Mouse (Mus musculus): ENCODE measurements around the gene Zscan22. TPM values are rescaled to one million over a fixed set of nuclear protein-coding genes. Genes with fewer than 3 reads are reported as not detected.
A peak's percentile ranks its signal among the peaks of the same experiment; 100 is the strongest.
"Not testable (repeated sequence)": the region's sequence is repeated elsewhere in the genome, so short reads cannot be mapped to it uniquely, and the experiment has no call there.

Zscan22 gene
- polyA plus RNA-seq, 1 experiment from 2014 or later, result 19.9 TPM

GRCm38 (mm10) chr7:12909498-12909962 is 11.9 kb downstream of the Zscan22 start:
- Histone ChIP-seq H3K9me3 (replicated peaks) (no peaks in the 10 kb centered on the region), H3K4me3 (replicated peaks) (peak overlapping the region; percentile 58), H3K27me3 (no peaks in the 10 kb centered on the region), H3K4me2 (peak overlapping the region; percentile 60), H3K27ac (peak overlapping the region; percentile 97), H3K9ac (peak overlapping the region; percentile 65; the same call in 1 of the 2 replicates), H3K36me3 (peaks cover 48% of the 10 kb centered on the region), H3K4me1 (peaks cover 5% of the 10 kb centered on the region)
- ATAC-seq (replicated peaks; ENCODE audit: low FRiP score), result peak; percentile 69
- WGBS, result 43% methylated on average over 7 of the region's 7 CpGs

DNA sequence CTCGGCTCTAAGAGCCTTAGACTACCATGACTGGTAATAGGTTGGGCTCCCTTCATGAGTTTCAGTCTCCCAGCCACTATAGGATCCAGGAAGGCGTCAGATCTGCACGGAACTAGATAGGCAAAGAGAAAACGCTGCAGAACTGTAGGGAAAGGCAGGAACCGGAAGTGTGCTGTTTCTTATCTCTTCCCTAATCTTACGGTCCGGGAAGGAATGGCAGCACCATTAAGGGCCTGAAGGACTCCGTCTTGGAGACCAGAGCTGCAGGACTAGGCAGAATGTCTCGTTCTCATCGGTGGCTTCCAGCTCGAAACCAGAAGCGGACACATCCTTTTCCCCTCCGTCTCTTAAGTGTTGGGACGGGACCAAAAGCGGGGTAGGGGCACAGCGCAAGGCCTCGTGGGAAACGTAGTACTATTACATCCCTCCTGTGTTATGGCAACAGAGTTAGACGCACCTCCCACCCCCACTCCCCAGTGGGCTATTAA is 12.6 kb downstream of the Zscan22 start:
- H3K27ac ChIP-seq, result peak overlapping the region; percentile 97
- peaks cover 41% of the 10 kb centered on the region for H3K36me3 ChIP-seq
- ATAC-seq (replicated peaks; ENCODE audit: low FRiP score), result peak; percentile 83
- H3K4me3 ChIP-seq (replicated peaks), result peak overlapping the region; percentile 58
- peaks cover 5% of the 10 kb centered on the region for H3K4me1 ChIP-seq
- H3K27me3 ChIP-seq, result no peaks in the 10 kb centered on the region
- H3K4me2 ChIP-seq, result peak overlapping the region; percentile 60
- 6% methylated on average over 19 of the region's 19 CpGs for WGBS
- peak overlapping the region; percentile 65 for H3K9ac ChIP-seq
- no peaks in the 10 kb centered on the region for H3K9me3 ChIP-seq (replicated peaks)

DNA sequence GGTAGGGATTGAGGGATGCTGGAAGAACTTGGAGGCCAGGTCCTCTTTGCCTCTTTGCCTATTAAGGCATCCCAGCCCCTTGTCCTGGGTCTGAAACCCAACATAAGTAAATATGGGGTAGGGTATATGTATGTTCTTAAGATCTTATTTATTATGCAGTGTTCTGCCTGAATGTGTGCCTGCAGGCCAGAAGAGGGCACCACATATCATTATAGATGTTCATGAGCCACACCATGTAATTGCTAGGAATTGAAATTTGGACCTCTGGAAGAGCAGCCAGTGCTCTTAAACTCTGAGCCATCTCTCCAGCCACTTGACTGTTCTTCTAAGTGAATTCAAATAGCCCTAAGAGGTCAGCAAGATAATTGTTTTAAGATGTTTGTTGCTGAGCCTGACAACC is 15.9 kb downstream of the Zscan22 start:
- H3K4me2 ChIP-seq, result no peak overlapping the region
- no peak overlapping the region for H3K4me3 ChIP-seq (replicated peaks)

GRCm38 (mm10) chr7:12920495-12920894 is 22.9 kb downstream of the Zscan22 start:
- Histone ChIP-seq H3K4me1 (peaks cover 24% of the 10 kb centered on the region), H3K36me3 (peaks cover 26% of the 10 kb centered on the region)
- H3K4me2 ChIP-seq; H3K27ac ChIP-seq; ATAC-seq (replicated peaks; ENCODE audit: low FRiP score); H3K4me3 ChIP-seq (replicated peaks); H3K9ac ChIP-seq; H3K9me3 ChIP-seq (replicated peaks); H3K27me3 ChIP-seq: not testable (repeated sequence)
- WGBS, result 88% methylated on average over 7 of the region's 8 CpGs

More for the DNA sequence above, 15.9 kb downstream of the Zscan22 start:
- peaks cover 5% of the 10 kb centered on the region for H3K4me1 ChIP-seq
- no peak for ATAC-seq (replicated peaks; ENCODE audit: low FRiP score)
- no peak overlapping the region for H3K9ac ChIP-seq
- H3K9me3 ChIP-seq (replicated peaks), result no peaks in the 10 kb centered on the region
- H3K36me3 ChIP-seq, result peaks cover 8% of the 10 kb centered on the region
- H3K27me3 ChIP-seq, result no peaks in the 10 kb centered on the region
- H3K27ac ChIP-seq, result no peak overlapping the region

- H3K27me3 ChIP-seq, result no peaks in the 10 kb centered on the region
- H3K9ac ChIP-seq, result peak overlapping the region; percentile 85
- peaks cover 34% of the 10 kb centered on the region for H3K36me3 ChIP-seq
- peaks cover 24% of the 10 kb centered on the region for H3K4me1 ChIP-seq
- peak; percentile 17 for ATAC-seq (replicated peaks; ENCODE audit: low FRiP score)
- peak overlapping the region; percentile 87 for H3K4me2 ChIP-seq
- no peaks in the 10 kb centered on the region for H3K9me3 ChIP-seq (replicated peaks)
- H3K4me3 ChIP-seq (replicated peaks), result peak overlapping the region; percentile 78
- H3K27ac ChIP-seq, result peak overlapping the region; percentile 98
- 0% methylated on average over 3 of the region's 3 CpGs for WGBS
Observed at GRCm38 (mm10) chr7:12921318-12921704, 23.7 kb downstream of the Zscan22 start.

DNA sequence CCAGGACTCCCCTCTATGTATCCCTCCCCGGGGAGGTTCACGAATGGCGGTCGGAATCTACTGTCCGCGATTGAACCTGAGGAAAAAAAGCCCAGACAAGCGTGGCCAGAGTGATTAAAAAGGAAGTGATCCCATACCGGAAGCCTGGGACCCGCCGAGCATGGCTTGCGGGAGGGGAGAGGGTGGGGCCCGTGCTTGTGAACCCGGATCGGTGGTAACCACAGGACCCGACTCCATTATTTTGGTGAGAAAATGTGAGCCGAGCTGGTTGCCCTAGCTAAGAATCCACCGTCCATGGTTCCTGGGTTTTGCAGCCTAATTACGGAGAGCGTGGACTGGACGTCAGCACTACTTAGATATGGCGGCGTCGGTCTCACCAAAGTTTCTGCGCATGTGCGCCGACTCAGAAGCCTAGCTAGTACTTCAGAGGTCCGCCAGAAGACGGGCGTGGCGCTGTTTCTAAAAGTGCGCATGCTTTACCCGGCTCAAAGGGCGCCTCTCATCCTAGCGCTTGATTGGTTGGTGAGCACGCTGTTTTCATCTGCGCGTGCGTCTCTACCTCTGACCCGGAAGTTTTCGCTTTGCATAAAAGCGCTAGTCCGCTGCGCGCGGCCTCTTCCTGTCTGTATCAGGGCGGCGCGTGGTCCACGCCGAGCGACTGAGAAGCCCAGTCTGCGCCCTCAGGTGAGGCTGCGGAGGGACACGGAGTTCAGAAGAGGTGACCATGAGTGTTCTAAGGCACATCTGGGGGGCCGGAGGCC is 24.3 kb downstream of the Zscan22 start, which contains the start of gene Rps5:
Gene Rps5 (plus strand): TSS at position 586 of the 761 bp plus-strand sequence.
- peak; percentile 99 for ATAC-seq (replicated peaks; ENCODE audit: low FRiP score)
- Histone ChIP-seq H3K9ac (peak within 1 kb of the TSS; percentile 85), H3K4me2 (peak within 1 kb of the TSS; percentile 87), H3K9me3 (replicated peaks) (no peaks in the 10 kb centered on the region), H3K4me1 (peaks cover 24% of the 10 kb centered on the region), H3K4me3 (replicated peaks) (peak within 1 kb of the TSS; percentile 78), H3K27me3 (0 out of 2 replicates have a peak, but pooled peaks cover 2% of the 10 kb centered on the region), H3K36me3 (peaks cover 39% of the 10 kb centered on the region), H3K27ac (peak within 1 kb of the TSS; percentile 98)
- under 1% methylated on average over 55 of the region's 55 CpGs for WGBS

DNA sequence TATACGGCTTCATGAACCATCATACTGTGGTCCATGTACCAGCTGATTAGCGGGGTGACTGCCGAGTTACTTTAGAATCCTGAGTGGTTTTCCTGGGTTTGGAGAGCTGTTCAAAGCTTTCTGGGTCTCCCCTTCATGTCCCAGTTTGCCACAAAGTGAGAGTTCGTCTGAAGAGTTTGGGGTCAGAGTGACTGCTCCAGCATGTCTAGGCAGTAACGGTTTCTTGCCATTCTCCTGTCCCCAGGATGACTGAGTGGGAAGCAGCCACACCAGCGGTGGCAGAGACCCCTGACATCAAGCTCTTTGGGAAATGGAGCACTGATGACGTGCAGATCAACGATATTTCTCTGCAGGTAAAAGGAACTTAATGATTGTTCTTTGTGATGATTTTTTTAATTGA is 25.1 kb downstream of the Zscan22 start:
- peaks cover 31% of the 10 kb centered on the region for H3K4me1 ChIP-seq
- H3K4me2 ChIP-seq, result peak overlapping the region; percentile 87
- WGBS, result under 1% methylated on average over 8 of the region's 8 CpGs
- 0 out of 2 replicates have a peak, but pooled peaks cover 4% of the 10 kb centered on the region for H3K27me3 ChIP-seq
- ATAC-seq (replicated peaks; ENCODE audit: low FRiP score), result no peak
- H3K4me3 ChIP-seq (replicated peaks), result peak overlapping the region; percentile 78
- H3K27ac ChIP-seq, result 0 out of 2 replicates have a peak overlapping the region, but pooled peaks have one; percentile 33
- no peaks in the 10 kb centered on the region for H3K9me3 ChIP-seq (replicated peaks)
- peak overlapping the region; percentile 75 for H3K9ac ChIP-seq
- H3K36me3 ChIP-seq, result peaks cover 44% of the 10 kb centered on the region

GRCm38 (mm10) chr7:12926316-12926715 is 28.7 kb downstream of the Zscan22 start:
- peaks cover 15% of the 10 kb centered on the region for H3K27me3 ChIP-seq
- H3K4me2 ChIP-seq, result no peak overlapping the region
- H3K4me3 ChIP-seq (replicated peaks), result no peak overlapping the region
- WGBS, result 84% methylated on average over 7 of the region's 7 CpGs
- peaks cover 40% of the 10 kb centered on the region for H3K4me1 ChIP-seq
- peaks cover 44% of the 10 kb centered on the region for H3K36me3 ChIP-seq
- no peak for ATAC-seq (replicated peaks; ENCODE audit: low FRiP score)
- H3K9ac ChIP-seq, result no peak overlapping the region
- H3K27ac ChIP-seq, result no peak overlapping the region
- no peaks in the 10 kb centered on the region for H3K9me3 ChIP-seq (replicated peaks)

DNA sequence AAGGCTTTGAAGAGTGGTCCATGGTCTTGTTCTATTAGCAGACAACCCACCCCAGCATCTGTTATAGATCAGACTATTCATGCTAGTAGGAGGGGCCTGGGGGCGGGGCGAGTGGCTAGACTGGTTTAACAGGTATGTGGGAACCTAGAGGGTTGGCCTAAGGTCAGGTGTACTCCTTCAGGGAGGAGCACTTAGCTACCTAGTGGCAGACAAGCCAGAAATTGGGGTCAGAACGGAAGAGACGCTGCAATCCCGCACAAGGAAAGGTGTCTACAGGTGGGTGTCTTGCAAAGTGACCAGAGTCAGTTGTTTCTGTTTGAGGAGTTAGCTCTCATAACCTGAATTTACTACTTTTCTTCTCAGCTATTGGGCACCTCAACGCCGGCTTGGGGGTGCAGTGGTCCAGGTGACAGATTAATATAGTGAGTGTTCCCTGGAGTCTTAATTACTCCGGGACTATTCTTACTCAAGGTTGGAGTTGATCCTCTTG is 29.6 kb downstream of the Zscan22 start, which contains the start of gene Rnf225:
Gene Rnf225 (plus strand): TSS at position 226 of the 490 bp plus-strand sequence.
- 0 out of 2 replicates have a peak within 1 kb of the TSS, but pooled peaks have one; percentile 1 for H3K27ac ChIP-seq
- H3K36me3 ChIP-seq, result peaks cover 44% of the 10 kb centered on the region
- H3K27me3 ChIP-seq, result peaks cover 15% of the 10 kb centered on the region
- 21% methylated on average over 8 of the region's 8 CpGs for WGBS
- H3K4me1 ChIP-seq, result peaks cover 40% of the 10 kb centered on the region
- H3K4me2 ChIP-seq, result peak within 1 kb of the TSS; percentile 70
- peak; percentile 22; the same call in 1 of the 2 replicates for ATAC-seq (replicated peaks; ENCODE audit: low FRiP score)
- peak within 1 kb of the TSS; percentile 47 for H3K9ac ChIP-seq
- H3K9me3 ChIP-seq (replicated peaks), result no peaks in the 10 kb centered on the region
- peak within 1 kb of the TSS; percentile 41 for H3K4me3 ChIP-seq (replicated peaks)

GRCm38 (mm10) chr7:12927693-12928589 is 30.3 kb downstream of the Zscan22 start:
- peak overlapping the region; percentile 41 for H3K4me3 ChIP-seq (replicated peaks)
- H3K4me1 ChIP-seq, result peaks cover 38% of the 10 kb centered on the region
- WGBS, result 3% methylated on average over 65 of the region's 65 CpGs
- peak; percentile 55 for ATAC-seq (replicated peaks; ENCODE audit: low FRiP score)
- peaks cover 44% of the 10 kb centered on the region for H3K36me3 ChIP-seq
- 0 out of 2 replicates have a peak overlapping the region, but pooled peaks have one; percentile 1 for H3K27ac ChIP-seq
- H3K27me3 ChIP-seq, result peaks cover 15% of the 10 kb centered on the region
- H3K9me3 ChIP-seq (replicated peaks), result no peaks in the 10 kb centered on the region
- peak overlapping the region; percentile 47 for H3K9ac ChIP-seq
- peak overlapping the region; percentile 70 for H3K4me2 ChIP-seq

GRCm38 (mm10) chr7:12933615-12934140 is 36.1 kb downstream of the Zscan22 start:
- H3K4me3 ChIP-seq (replicated peaks), result no peak overlapping the region
- H3K4me2 ChIP-seq, result no peak overlapping the region
- H3K36me3 ChIP-seq, result no peaks in the 10 kb centered on the region
- H3K27ac ChIP-seq, result no peak overlapping the region
- no peaks in the 10 kb centered on the region for H3K9me3 ChIP-seq (replicated peaks)
- no peaks in the 10 kb centered on the region for H3K4me1 ChIP-seq
- ATAC-seq (replicated peaks; ENCODE audit: low FRiP score), result no peak
- 0 out of 2 replicates have a peak, but pooled peaks cover 1% of the 10 kb centered on the region for H3K27me3 ChIP-seq
- H3K9ac ChIP-seq, result no peak overlapping the region
- 78% methylated on average over 4 of the region's 4 CpGs for WGBS

Measured in kidney, embryonic 15.5 days (tissue).